22 mouse cellular contexts compared by ENCODE assay signal in genomic region chr19:14425122-14425521, GRCm38 (mm10).
DNase-seq lines count a peak whose midpoint lies in the region; ATAC-seq and TF ChIP-seq lines count a peak whose summit lies in the region.
"Had no signal": no experiment of that assay in that cellular context is flagged by ENCODE, and none has a peak within 500 bp of the region (broad histone marks: within the 10 kb centered on the region; RNA-seq: fewer than 3 reads in every experiment).

No protein-coding gene starts in this region.

- WGBS in heart, adult 2 months, result 47% methylated on average over 6 of the region's 6 CpGs
- 38% methylated on average over 6 of the region's 6 CpGs for WGBS in lung, postnatal 0 days
- WGBS in intestine, embryonic 16.5 days, result 41% methylated on average over 6 of the region's 6 CpGs
- 96% methylated on average over 6 of the region's 6 CpGs for WGBS in cerebellum, adult 2 months

- H3K4me2 ChIP-seq in lung, postnatal 0 days (replicated peaks; ENCODE audit: low read depth, low read length), result no peak overlapping the region
- H3K4me2 ChIP-seq in intestine, embryonic 16.5 days (ENCODE audit: low read depth, low read length), result no peak overlapping the region
- H3K4me2 ChIP-seq: embryonic facial prominence, embryonic 12.5 days; hindbrain, embryonic 12.5 days; midbrain, embryonic 12.5 days had no signal

- no peak for DNase-seq in heart, adult 2 months
- no peak for DNase-seq in heart, postnatal 14 days
- no peak for DNase-seq in lung, postnatal 0 days (ENCODE audit: low spot score)
- DNase-seq in lung, postnatal 4 days, result no peak
- no peak for DNase-seq in spleen, postnatal 4 days (ENCODE audit: low spot score in 2 of 2)
- no peak for DNase-seq in cerebellum, adult 2 months
- DNase-seq: adrenal gland, postnatal 14 days; cerebellum, adult 8-10 months; gastrocnemius, postnatal 36 days; heart, postnatal 10 days; kidney, adult 2 months; kidney, postnatal 25 days; thymus, adult 2 months; thymus, postnatal 4 days had no signal

- no peaks in the 10 kb centered on the region for H3K36me3 ChIP-seq in heart, adult 2 months (ENCODE audit: control insufficient read depth, insufficient read depth, low read length)
- H3K36me3 ChIP-seq in lung, postnatal 0 days (ENCODE audit: insufficient read depth, low read length), result no peaks in the 10 kb centered on the region
- no peaks in the 10 kb centered on the region for H3K36me3 ChIP-seq in intestine, embryonic 16.5 days (ENCODE audit: control insufficient read depth, insufficient read depth, low read length)
- H3K36me3 ChIP-seq: embryonic facial prominence, embryonic 12.5 days; heart, embryonic 10.5 days; hindbrain, embryonic 12.5 days; limb, embryonic 12.5 days; liver, embryonic 12.5 days; midbrain, embryonic 12.5 days had no signal

- intact Hi-C loops in heart, adult 2 months (cut with DNase I), result no loop called here
- intact Hi-C loops in heart, postnatal 14 days (cut with DNase I), result no loop called here

- no peaks in the 10 kb centered on the region for H3K79me2 ChIP-seq in heart, adult 2 months (replicated peaks; ENCODE audit: control insufficient read depth, insufficient read depth, low read length)

- no peak overlapping the region for H3K27ac ChIP-seq in heart, adult 2 months
- H3K27ac ChIP-seq in lung, postnatal 0 days (ENCODE audit: low read length), result no peak overlapping the region
- H3K27ac ChIP-seq in intestine, embryonic 16.5 days (ENCODE audit: low read length), result no peak overlapping the region
- H3K27ac ChIP-seq in cerebellum, adult 2 months (ENCODE audit: insufficient read depth, low read length), result no peak overlapping the region
- H3K27ac ChIP-seq: embryonic facial prominence, embryonic 12.5 days; heart, embryonic 10.5 days; hindbrain, embryonic 12.5 days; layer of hippocampus, adult 2 months; limb, embryonic 12.5 days; liver, embryonic 12.5 days; midbrain, embryonic 12.5 days had no signal

- no peak for TF ChIP-seq EP300 in heart, adult 2 months (IDR thresholded peaks at IDR 0.05; ENCODE audit: insufficient read depth, low read depth, low read length)
- TF ChIP-seq EP300 in lung, postnatal 0 days (IDR thresholded peaks at IDR 0.05), result no peak

- TF ChIP-seq POLR2A in heart, adult 2 months (IDR thresholded peaks at IDR 0.05; ENCODE audit: insufficient read depth, low read depth, low read length), result no peak
- no peak for TF ChIP-seq POLR2A in cerebellum, adult 2 months (IDR thresholded peaks at IDR 0.05; ENCODE audit: borderline replicate concordance, insufficient read depth, low read length)

- no peak overlapping the region for H3K4me3 ChIP-seq in heart, adult 2 months
- no peak overlapping the region for H3K4me3 ChIP-seq in lung, postnatal 0 days (ENCODE audit: low read depth, low read length)
- no peak overlapping the region for H3K4me3 ChIP-seq in intestine, embryonic 16.5 days (ENCODE audit: low read length)
- H3K4me3 ChIP-seq in cerebellum, adult 2 months (replicated peaks; ENCODE audit: insufficient read depth, low read depth, low read length), result no peak overlapping the region
- H3K4me3 ChIP-seq: embryonic facial prominence, embryonic 12.5 days; heart, embryonic 10.5 days; hindbrain, embryonic 12.5 days; layer of hippocampus, adult 2 months; limb, embryonic 12.5 days; liver, embryonic 12.5 days; midbrain, embryonic 12.5 days had no signal

- ATAC-seq in lung, postnatal 0 days, result no peak
- ATAC-seq in intestine, embryonic 16.5 days, result peak; percentile 26
- ATAC-seq: liver, embryonic 12.5 days had no signal

- H3K9me3 ChIP-seq in lung, postnatal 0 days (ENCODE audit: low read length), result no peaks in the 10 kb centered on the region
- no peaks in the 10 kb centered on the region for H3K9me3 ChIP-seq in intestine, embryonic 16.5 days (ENCODE audit: control insufficient read depth, low read length)
- H3K9me3 ChIP-seq: embryonic facial prominence, embryonic 12.5 days; heart, embryonic 10.5 days; hindbrain, embryonic 12.5 days; limb, embryonic 12.5 days; liver, embryonic 12.5 days; midbrain, embryonic 12.5 days had no signal

- no peaks in the 10 kb centered on the region for H3K27me3 ChIP-seq in heart, adult 2 months (ENCODE audit: control insufficient read depth, insufficient read depth, low read length)
- no peaks in the 10 kb centered on the region for H3K27me3 ChIP-seq in lung, postnatal 0 days (replicated peaks; ENCODE audit: insufficient read depth, low read length)
- no peaks in the 10 kb centered on the region; the same call in 1 of the 2 replicates for H3K27me3 ChIP-seq in intestine, embryonic 16.5 days (replicated peaks; ENCODE audit: control insufficient read depth, insufficient read depth, low read length)
- H3K27me3 ChIP-seq in cerebellum, adult 2 months (ENCODE audit: control insufficient read depth, insufficient read depth, low read length), result no peaks in the 10 kb centered on the region; the same call in 1 of the 2 replicates
- H3K27me3 ChIP-seq: embryonic facial prominence, embryonic 12.5 days; hindbrain, embryonic 12.5 days; liver, embryonic 12.5 days had no signal

- H3K9ac ChIP-seq in heart, adult 2 months (ENCODE audit: low read depth, low read length), result no peak overlapping the region
- no peak overlapping the region for H3K9ac ChIP-seq in lung, postnatal 0 days (replicated peaks; ENCODE audit: low read depth)
- no peak overlapping the region for H3K9ac ChIP-seq in intestine, embryonic 16.5 days (ENCODE audit: low read depth, low read length)
- H3K9ac ChIP-seq: embryonic facial prominence, embryonic 12.5 days; hindbrain, embryonic 12.5 days; limb, embryonic 12.5 days; liver, embryonic 12.5 days; midbrain, embryonic 12.5 days had no signal

- no peaks in the 10 kb centered on the region for H3K4me1 ChIP-seq in heart, adult 2 months (ENCODE audit: control insufficient read depth, insufficient read depth, low read length)
- no peaks in the 10 kb centered on the region for H3K4me1 ChIP-seq in lung, postnatal 0 days (ENCODE audit: insufficient read depth, low read depth, low read length)
- peaks cover 12% of the 10 kb centered on the region; the same call in 1 of the 2 replicates for H3K4me1 ChIP-seq in intestine, embryonic 16.5 days (ENCODE audit: control insufficient read depth, insufficient read depth, low read length)
- no peaks in the 10 kb centered on the region for H3K4me1 ChIP-seq in cerebellum, adult 2 months (ENCODE audit: control insufficient read depth, insufficient read depth, low read length)
- H3K4me1 ChIP-seq: embryonic facial prominence, embryonic 12.5 days had no signal

- TF ChIP-seq CTCF in heart, adult 2 months (IDR thresholded peaks at IDR 0.05), result peak; percentile 25
- TF ChIP-seq CTCF in lung, postnatal 0 days (IDR thresholded peaks at IDR 0.05), result peak; percentile 26; the same call in 1 of the 2 replicates
- no peak for TF ChIP-seq CTCF in cerebellum, adult 2 months (IDR thresholded peaks at IDR 0.05; ENCODE audit: borderline replicate concordance, insufficient read depth, low read depth, low read length)
